Mouse (Mus musculus) limb, embryonic 14.5 days (tissue): Measurements from ENCODE around the gene S100a16. TPM values are rescaled to one million over a fixed set of nuclear protein-coding genes. Genes with fewer than 3 reads are reported as not detected.
A peak's percentile ranks its signal among the peaks of the same experiment; 100 is the strongest.

ENCODE experiments used
- ATAC-seq: fragments of 200-750 bp; cut with Nextera tagmentation; 2 replicates; pipeline ENCODE4 v1.8.0; 2017; ENCODE audit warnings: low read depth, moderate number of reproducible peaks, moderate TSS enrichment; ENCODE audit not compliant: low FRiP score
- DNase-seq: peaks from one replicate; pipeline ENCODE4 v3.0.0-alpha.2; 2015; ENCODE audit warnings: low spot score
- H3K27ac ChIP-seq: fragments of 300-500 bp; sonication (generic); replicated peaks from 2 replicates; pipeline ENCODE4 v1.5.1; 2014; ENCODE audit warnings: low read depth, mild to moderate bottlenecking, low read length, moderate library complexity, mixed read lengths
- H3K27me3 ChIP-seq: fragments of 300-500 bp; sonication (generic); 2 replicates; pipeline ENCODE4 v1.6.1; 2014; ENCODE audit warnings: low read length, mixed read lengths; ENCODE audit not compliant: control insufficient read depth, insufficient read depth
- H3K36me3 ChIP-seq: fragments of 300-500 bp; sonication (generic); 2 replicates; pipeline ENCODE4 v1.6.1; 2014; ENCODE audit warnings: mild to moderate bottlenecking, low read length, moderate library complexity, mixed read lengths; ENCODE audit not compliant: control insufficient read depth, insufficient read depth
- H3K4me1 ChIP-seq: fragments of 300-500 bp; sonication (generic); 2 replicates; pipeline ENCODE4 v1.6.1; 2014; ENCODE audit warnings: antibody characterized with exemption, low read length, mixed read lengths; ENCODE audit not compliant: control insufficient read depth, insufficient read depth
- H3K4me2 ChIP-seq: fragments of 300-500 bp; sonication (generic); replicated peaks from 2 replicates; pipeline ENCODE4 v1.6.1; 2014; ENCODE audit warnings: low read depth, mild to moderate bottlenecking, low read length, moderate library complexity; ENCODE audit not compliant: severe bottlenecking
- H3K4me3 ChIP-seq: fragments of 300-500 bp; sonication (generic); replicated peaks from 2 replicates; pipeline ENCODE4 v1.5.1; 2014; ENCODE audit warnings: low read length
- H3K9ac ChIP-seq: fragments of 300-500 bp; sonication (generic); 2 replicates; pipeline ENCODE4 v1.6.1; 2014; ENCODE audit warnings: mild to moderate bottlenecking, low read depth, low read length, moderate library complexity; ENCODE audit not compliant: severe bottlenecking
- H3K9me3 ChIP-seq: fragments of 300-500 bp; sonication (generic); 2 replicates; pipeline ENCODE4 v1.6.1; 2016; ENCODE audit warnings: low read length; ENCODE audit not compliant: control insufficient read depth
- POLR2A ChIP-seq: fragments of 200-500 bp; IDR thresholded peaks from 2 replicates; pipeline ENCODE4 v1.8.0; 2012; ENCODE audit warnings: inconsistent platforms, mild to moderate bottlenecking, moderate library complexity, borderline replicate concordance; ENCODE audit not compliant: insufficient read depth, insufficient read length; ENCODE audit errors: extremely low read depth
- WGBS: fragments of 180-500 bp; shearing (Covaris S2); extraction: QIAGEN DNeasy Blood & Tissue Kit; methylation state at CpG from one replicate; pipeline ENCODE4 v1.1.7; 2014; 5-methylcytosine and 5-hydroxymethylcytosine counted together
- polyA plus RNA-seq, 2 experiments: library from polyadenylated mRNA; depleted of rRNA in 1 of 2; stranded (reverse) in 1 of 2; unstranded in 1 of 2; fragments of >200 nt; fragmentation: Nextera tagmentation in 1 of 2; extraction: Ambion mirVana in 1 of 2; gene quantifications; 2 replicates each; pipeline versions ENCODE4 v1.2.1 to v1.2.3; 2012 to 2014

Gene S100a16
- polyA plus RNA-seq, 2 experiments, result 88.6 to 269 TPM

DNA sequence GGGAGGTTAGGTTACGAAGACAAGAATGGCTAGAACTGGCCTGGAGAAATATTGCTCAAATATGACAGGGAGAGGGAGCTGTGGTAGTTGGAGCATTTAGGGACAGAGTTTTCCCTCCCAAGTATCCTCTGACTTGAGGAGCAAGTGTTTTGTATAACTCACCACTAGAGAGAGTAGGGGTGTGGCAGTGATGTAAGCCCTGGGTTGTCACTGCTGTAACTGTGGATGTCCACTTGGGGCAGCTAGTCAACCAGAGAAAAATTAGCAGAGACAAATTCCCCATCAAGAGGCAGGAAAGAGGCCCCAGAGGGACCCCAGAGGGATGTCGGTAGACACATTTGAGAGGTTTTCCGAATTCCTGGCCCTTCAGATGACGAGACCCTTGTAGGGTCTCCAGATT lies 11.6 kb upstream of the S100a16 start:
- Histone ChIP-seq H3K27me3 (no peaks in the 10 kb centered on the region), H3K4me3 (no peak overlapping the region), H3K36me3 (no peaks in the 10 kb centered on the region), H3K9ac (no peak overlapping the region), H3K4me2 (no peak overlapping the region), H3K9me3 (0 out of 2 replicates have a peak, but pooled peaks cover 5% of the 10 kb centered on the region), H3K27ac (no peak overlapping the region), H3K4me1 (peaks cover 4% of the 10 kb centered on the region; the same call in 1 of the 2 replicates)
- no peak for TF ChIP-seq POLR2A
- ATAC-seq, result no peak
- WGBS, result 58% methylated on average over 4 of the region's 4 CpGs
- DNase-seq, result peak; percentile 72

DNA sequence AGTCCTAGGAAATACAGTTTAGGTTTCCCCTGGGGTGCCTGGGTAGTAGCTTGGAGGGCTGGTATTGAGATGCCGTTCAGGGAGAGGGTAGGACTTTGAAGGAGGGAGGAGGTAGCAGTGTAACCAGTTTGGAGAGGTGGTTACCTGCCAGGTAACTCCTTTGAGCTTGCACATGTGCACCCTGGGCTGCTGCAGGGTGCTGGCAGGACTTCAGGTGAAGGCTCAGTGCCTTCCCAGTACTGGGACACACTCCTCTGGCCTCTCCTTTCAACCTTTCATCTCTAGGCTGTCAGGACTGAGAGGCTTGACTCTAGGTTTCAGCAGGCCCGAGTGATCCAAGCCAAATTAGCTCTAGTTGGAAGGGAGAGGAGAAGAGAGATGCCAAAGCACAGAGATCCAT lies 11.0 kb upstream of the S100a16 start:
- no peak for TF ChIP-seq POLR2A
- Histone ChIP-seq H3K36me3 (no peaks in the 10 kb centered on the region), H3K4me3 (no peak overlapping the region), H3K4me2 (no peak overlapping the region), H3K4me1 (peaks cover 4% of the 10 kb centered on the region; the same call in 1 of the 2 replicates), H3K9me3 (0 out of 2 replicates have a peak, but pooled peaks cover 5% of the 10 kb centered on the region), H3K27ac (0 out of 2 replicates have a peak overlapping the region, but pooled peaks have one; percentile 6), H3K9ac (no peak overlapping the region), H3K27me3 (no peaks in the 10 kb centered on the region)
- ATAC-seq, result no peak
- WGBS, result 69% methylated on average over 2 of the region's 2 CpGs
- no peak for DNase-seq

DNA sequence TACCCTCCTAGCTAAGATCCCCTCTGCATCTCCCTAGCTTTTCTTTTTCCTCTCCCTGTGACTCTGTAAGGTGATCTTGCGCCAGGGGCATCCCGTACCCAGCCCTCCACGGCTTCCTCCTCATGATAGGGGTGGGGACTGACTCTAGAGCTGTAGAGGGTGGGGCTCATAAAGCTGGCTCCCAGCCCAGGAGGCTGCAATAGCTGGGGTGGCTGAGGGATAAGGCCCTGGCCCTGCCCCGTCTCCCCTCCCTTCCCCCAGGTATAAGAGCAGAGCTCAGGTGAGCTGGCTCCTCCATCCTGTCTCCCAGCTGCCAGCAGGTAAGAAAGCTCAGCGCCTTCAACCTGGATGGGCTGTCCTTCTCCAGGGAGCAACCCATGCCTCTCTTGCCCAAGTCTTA lies 10.5 kb upstream of the S100a16 start, which contains the start of gene S100a14:
S100a14 (plus strand) TSS at position 277 of the 400 bp plus-strand sequence.
- no peak for TF ChIP-seq POLR2A
- no peaks in the 10 kb centered on the region for H3K36me3 ChIP-seq
- H3K4me3 ChIP-seq, result no peak within 1 kb of the TSS
- H3K9ac ChIP-seq, result no peak within 1 kb of the TSS
- no peaks in the 10 kb centered on the region for H3K27me3 ChIP-seq
- DNase-seq (no peak), ATAC-seq (no peak)
- H3K27ac ChIP-seq, result 0 out of 2 replicates have a peak within 1 kb of the TSS, but pooled peaks have one; percentile 6
- 0 out of 2 replicates have a peak, but pooled peaks cover 5% of the 10 kb centered on the region for H3K9me3 ChIP-seq
- peaks cover 4% of the 10 kb centered on the region; the same call in 1 of the 2 replicates for H3K4me1 ChIP-seq
- WGBS, result 43% methylated on average over 5 of the region's 5 CpGs
- no peak within 1 kb of the TSS for H3K4me2 ChIP-seq

DNA sequence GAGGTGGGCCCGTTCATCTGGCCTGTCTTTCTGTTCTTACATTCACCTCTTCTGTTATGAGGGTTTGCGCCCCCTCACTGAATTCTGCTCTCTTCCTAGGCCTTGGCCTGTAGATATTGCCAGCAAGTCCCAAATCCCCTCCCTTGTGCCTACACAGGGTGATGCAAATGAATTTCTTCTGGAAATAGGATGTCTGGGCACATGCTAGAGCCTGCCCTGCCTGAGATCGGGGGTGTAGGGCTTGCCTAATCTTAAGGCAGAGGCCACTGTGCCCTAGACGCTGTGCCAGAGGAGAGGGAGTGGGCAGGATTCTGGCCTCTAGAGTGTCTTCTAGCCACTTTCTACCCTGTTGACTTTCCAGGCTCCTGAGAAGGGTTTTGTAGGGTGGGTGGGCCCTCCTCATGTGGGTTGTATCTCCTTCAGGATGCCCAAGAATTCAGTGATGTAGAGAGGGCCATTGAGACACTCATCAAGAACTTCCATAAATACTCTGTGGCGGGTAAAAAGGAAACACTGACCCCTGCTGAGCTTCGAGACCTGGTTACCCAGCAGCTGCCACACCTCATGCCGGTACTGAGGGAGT lies 9.7 kb upstream of the S100a16 start:
- H3K4me2 ChIP-seq, result no peak overlapping the region
- no peak for TF ChIP-seq POLR2A
- 84% methylated on average over 7 of the region's 7 CpGs for WGBS
- no peaks in the 10 kb centered on the region for H3K27me3 ChIP-seq
- H3K27ac ChIP-seq, result no peak overlapping the region
- H3K9ac ChIP-seq, result no peak overlapping the region
- 0 out of 2 replicates have a peak, but pooled peaks cover 5% of the 10 kb centered on the region for H3K9me3 ChIP-seq
- ATAC-seq (no peak), DNase-seq (no peak)
- no peaks in the 10 kb centered on the region for H3K36me3 ChIP-seq
- H3K4me1 ChIP-seq, result peaks cover 4% of the 10 kb centered on the region; the same call in 1 of the 2 replicates
- no peak overlapping the region for H3K4me3 ChIP-seq

DNA sequence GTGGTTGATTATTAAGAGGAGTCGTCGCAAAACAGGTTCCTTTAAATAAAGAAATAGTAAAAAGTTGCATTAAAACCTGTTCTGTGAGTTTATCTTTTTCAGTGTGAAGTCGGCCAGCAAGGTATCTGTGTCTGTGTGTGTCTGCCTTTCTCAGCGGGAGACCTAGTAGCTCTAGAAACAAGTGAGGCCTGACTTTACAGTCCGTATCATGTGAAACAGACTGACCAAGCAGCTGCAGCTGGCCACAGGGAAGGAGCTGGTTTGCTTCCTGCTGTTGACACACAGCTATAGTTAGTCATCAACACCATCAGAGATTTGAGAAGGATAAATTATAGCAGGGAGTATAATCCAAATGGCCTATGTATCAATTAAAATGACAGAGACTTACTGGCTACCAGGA lies 5.3 kb upstream of the S100a16 start:
- no peaks in the 10 kb centered on the region for H3K9me3 ChIP-seq
- DNase-seq (no peak), ATAC-seq (no peak)
- no peak overlapping the region for H3K27ac ChIP-seq
- 66% methylated on average over 5 of the region's 5 CpGs for WGBS
- no peaks in the 10 kb centered on the region for H3K4me1 ChIP-seq
- no peaks in the 10 kb centered on the region for H3K36me3 ChIP-seq
- H3K9ac ChIP-seq, result no peak overlapping the region
- H3K27me3 ChIP-seq, result no peaks in the 10 kb centered on the region
- TF ChIP-seq POLR2A, result no peak
- no peak overlapping the region for H3K4me2 ChIP-seq
- H3K4me3 ChIP-seq, result no peak overlapping the region
